Mouse (Mus musculus) spleen, adult 18-20 months (tissue): Measurements from ENCODE around the gene Fsd1.

Experiments
- DNase-seq, 2 experiments: peaks; one replicate each; pipeline ENCODE4 v3.0.0; 2022; ENCODE audit warnings: mixed read lengths in 2 of 2

Fsd1 gene

GRCm38 (mm10) chr17:56032127-56032733 is 45.9 kb downstream of the Fsd1 start:
- DNase-seq, result no peak

GRCm38 (mm10) chr17:56032831-56033230 is 46.5 kb downstream of the Fsd1 start:
- peak; percentile 55 to 60 for DNase-seq

- no peak for DNase-seq
Observed at GRCm38 (mm10) chr17:56034040-56034725, 47.9 kb downstream of the Fsd1 start.

GRCm38 (mm10) chr17:56034726-56035100 is 48.4 kb downstream of the Fsd1 start:
- no peak for DNase-seq

GRCm38 (mm10) chr17:56035216-56035615 is 48.9 kb downstream of the Fsd1 start:
- DNase-seq, result no peak

- peak; percentile 99 for DNase-seq
Observed at GRCm38 (mm10) chr17:56036176-56036900, 50.0 kb downstream of the Fsd1 start, which contains the start of gene Sh3gl1. Gene Sh3gl1, minus strand, starts transcription at chr17:56036635.

GRCm38 (mm10) chr17:56036901-56037287 is 50.6 kb downstream of the Fsd1 start:
- no peak for DNase-seq

GRCm38 (mm10) chr17:56038583-56039261 is 52.4 kb downstream of the Fsd1 start:
- no peak for DNase-seq

- no peak for DNase-seq
Observed at GRCm38 (mm10) chr17:56039345-56039744, 53.0 kb downstream of the Fsd1 start.

GRCm38 (mm10) chr17:56040030-56040856 is 53.9 kb downstream of the Fsd1 start, which contains the start of gene Chaf1a:
Gene Chaf1a, plus strand, starts transcription at chr17:56040439.
- DNase-seq, result peak; percentile 87 to 93

GRCm38 (mm10) chr17:56040857-56041163 is 54.5 kb downstream of the Fsd1 start:
- DNase-seq, result no peak
